Mouse (Mus musculus) stomach, embryonic 14.5 days (tissue): ENCODE measurements around the gene Pnma1. TPM values are rescaled to one million over a fixed set of nuclear protein-coding genes. Genes with fewer than 3 reads are reported as not detected.

Experiments used
- ATAC-seq: fragments of 200-750 bp; cut with Nextera tagmentation; 2 replicates; pipeline ENCODE4 v1.8.0; 2017; ENCODE audit warnings: low read depth, moderate TSS enrichment; ENCODE audit not compliant: insufficient number of reproducible peaks, insufficient read depth, low FRiP score
- H3K27ac ChIP-seq: fragments of 300-500 bp; sonication (generic); 2 replicates; pipeline ENCODE4 v1.5.1; 2014; ENCODE audit warnings: mild to moderate bottlenecking, low read length, moderate library complexity, mixed read lengths
- H3K27me3 ChIP-seq: fragments of 300-500 bp; sonication (generic); 2 replicates; pipeline ENCODE4 v1.6.1; 2014; ENCODE audit warnings: low read length, control low read depth, mixed read lengths; ENCODE audit not compliant: control insufficient read depth, insufficient read depth
- H3K36me3 ChIP-seq: fragments of 300-500 bp; sonication (generic); 2 replicates; pipeline ENCODE4 v1.6.1; 2014; ENCODE audit warnings: mild to moderate bottlenecking, control low read depth, low read length, moderate library complexity, mixed read lengths; ENCODE audit not compliant: control insufficient read depth, insufficient read depth
- H3K4me1 ChIP-seq: fragments of 300-500 bp; sonication (generic); 2 replicates; pipeline ENCODE4 v1.6.1; 2014; ENCODE audit warnings: low read length, control low read depth, mixed read lengths; ENCODE audit not compliant: control insufficient read depth, insufficient read depth
- H3K4me2 ChIP-seq: fragments of 300-500 bp; sonication (generic); replicated peaks from 2 replicates; pipeline ENCODE4 v1.6.1; 2014; ENCODE audit warnings: low read depth, low read length, control low read depth
- H3K4me3 ChIP-seq: fragments of 300-500 bp; sonication (generic); 2 replicates; pipeline ENCODE4 v1.5.1; 2014; ENCODE audit warnings: low read depth, low read length, control low read depth
- H3K9ac ChIP-seq: fragments of 300-500 bp; sonication (generic); replicated peaks from 2 replicates; pipeline ENCODE4 v1.6.1; 2014; ENCODE audit warnings: low read depth, mild to moderate bottlenecking, control low read depth, low read length, moderate library complexity, mixed read lengths
- H3K9me3 ChIP-seq: fragments of 300-500 bp; sonication (generic); 2 replicates; pipeline ENCODE4 v1.6.1; 2016; ENCODE audit warnings: low read depth, low read length, control low read depth; ENCODE audit not compliant: control insufficient read depth
- WGBS: fragments of 180-500 bp; shearing (Covaris S2); extraction: QIAGEN DNeasy Blood & Tissue Kit; methylation state at CpG from one replicate; pipeline ENCODE4 v1.1.7; 2014; 5-methylcytosine and 5-hydroxymethylcytosine counted together
- polyA plus RNA-seq: library from polyadenylated mRNA; unstranded; fragments of >200 nt; fragmentation: Nextera tagmentation; extraction: Ambion mirVana; gene quantifications from 2 replicates; pipeline ENCODE4 v1.2.1, GENCODE M21; 2014

The Pnma1 gene
- polyA plus RNA-seq, 1 experiment from 2014 or later, result 0.45 TPM

DNA sequence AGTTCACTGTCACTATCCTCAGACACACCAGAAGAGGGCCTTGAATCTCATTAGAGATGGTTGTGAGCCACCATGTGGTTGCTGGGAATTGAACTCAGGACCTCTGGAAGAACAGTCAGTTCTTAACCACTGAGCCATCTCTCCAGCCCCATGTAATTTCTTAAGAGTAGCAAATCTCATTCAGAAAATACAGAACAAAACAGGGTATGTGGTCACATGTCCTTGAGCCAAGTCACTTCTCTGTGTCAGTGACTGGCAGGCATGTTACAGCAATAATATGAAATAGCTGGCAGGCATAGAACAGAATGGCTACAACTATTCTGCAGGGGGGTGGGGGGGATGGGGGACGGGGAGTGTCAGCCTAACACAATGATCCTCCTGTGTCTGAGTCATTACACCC is 48.2 kb downstream of the Pnma1 start:
- H3K4me2 ChIP-seq, result peak overlapping the region; percentile 49; the same call in 1 of the 2 replicates
- WGBS, result 64% methylated on average over 1 of the region's 1 CpGs
- no peak for ATAC-seq
- H3K27me3 ChIP-seq, result no peaks in the 10 kb centered on the region
- H3K4me3 ChIP-seq, result no peak overlapping the region
- no peaks in the 10 kb centered on the region for H3K36me3 ChIP-seq
- H3K9ac ChIP-seq, result no peak overlapping the region
- no peaks in the 10 kb centered on the region for H3K4me1 ChIP-seq
- H3K27ac ChIP-seq, result no peak overlapping the region
- no peaks in the 10 kb centered on the region for H3K9me3 ChIP-seq

DNA sequence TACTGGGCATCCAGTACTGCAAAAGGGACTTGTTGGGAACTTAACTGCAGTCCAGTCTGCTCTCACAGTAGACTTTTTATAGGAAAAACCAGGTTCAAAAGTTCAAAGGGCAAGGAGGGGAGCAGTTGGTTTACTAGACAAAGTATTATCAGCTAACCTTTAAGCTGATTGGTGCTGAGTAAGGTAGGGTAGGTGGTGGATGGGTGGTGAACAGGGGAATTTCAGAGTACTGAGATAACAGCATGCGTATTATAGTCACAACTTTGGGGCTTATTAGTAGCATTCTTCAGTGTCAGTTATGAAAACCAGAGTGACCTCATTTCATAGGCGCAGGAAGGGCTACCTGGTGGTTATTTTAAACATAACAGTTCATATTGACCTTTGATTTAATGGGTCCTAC is 48.7 kb downstream of the Pnma1 start:
- Histone ChIP-seq H3K4me3 (no peak overlapping the region), H3K27ac (no peak overlapping the region), H3K4me2 (no peak overlapping the region), H3K9ac (no peak overlapping the region), H3K36me3 (no peaks in the 10 kb centered on the region), H3K9me3 (no peaks in the 10 kb centered on the region), H3K27me3 (no peaks in the 10 kb centered on the region), H3K4me1 (no peaks in the 10 kb centered on the region)
- 93% methylated on average over 2 of the region's 2 CpGs for whole genome bisulfite sequencing
- ATAC-seq, result no peak

Other genes starting within 250 kb of the Pnma1 start
- gene Numb, start 226.6 kb downstream of the Pnma1 start, polyA plus RNA-seq, result 34.8 and 36.5 TPM in 2 replicates
- 10.1 and 11.7 TPM in 2 replicates for gene Riox1, start 197.9 kb downstream of the Pnma1 start, polyA plus RNA-seq
- gene Heatr4, start 163.6 kb downstream of the Pnma1 start, polyA plus RNA-seq, result 0.10 and 0.11 TPM in 2 replicates
- gene Acot2, start 160.6 kb downstream of the Pnma1 start, polyA plus RNA-seq, result 27.2 and 27.3 TPM in 2 replicates
- gene Acot1, start 139.0 kb downstream of the Pnma1 start, polyA plus RNA-seq, result 44.4 and 48.8 TPM in 2 replicates
- gene Acot4, start 110.1 kb downstream of the Pnma1 start, polyA plus RNA-seq, result 0.33 and 0.70 TPM in 2 replicates
- gene Gm49366, start 109.6 kb downstream of the Pnma1 start, polyA plus RNA-seq, result not detected in 2 replicates
- gene Acot3, start 96.3 kb downstream of the Pnma1 start, polyA plus RNA-seq, result 0.29 TPM in 1 of 2 replicates, not detected in the other
- gene Acot5, start 79.2 kb downstream of the Pnma1 start, polyA plus RNA-seq, result not detected in 2 replicates
- gene Acot6, start 47.8 kb downstream of the Pnma1 start, polyA plus RNA-seq, result 1.7 and 2.5 TPM in 2 replicates
- 3.8 and 5.7 TPM in 2 replicates for gene Dnal1, start 34.1 kb downstream of the Pnma1 start, polyA plus RNA-seq
- gene Elmsan1, start 70.4 kb upstream of the Pnma1 start, polyA plus RNA-seq, result 10.2 and 10.6 TPM in 2 replicates
- gene Ptgr2, start 136.7 kb upstream of the Pnma1 start, polyA plus RNA-seq, result 18.5 and 19.9 TPM in 2 replicates
- 76.9 and 77.0 TPM in 2 replicates for gene Zfp410, start 168.4 kb upstream of the Pnma1 start, polyA plus RNA-seq
- gene Coq6, start 213.2 kb upstream of the Pnma1 start, polyA plus RNA-seq, result 52.6 and 52.7 TPM in 2 replicates
- gene Fam161b, start 213.3 kb upstream of the Pnma1 start, polyA plus RNA-seq, result 2.7 and 3.4 TPM in 2 replicates